Mouse (Mus musculus) spleen, adult 2 months (tissue): ENCODE data around the gene Arhgap10.

Experiments
- CTCF ChIP-seq: fragments of 200-500 bp; IDR thresholded peaks from 2 replicates; pipeline ENCODE4 v1.5.1; 2011; ENCODE audit warnings: mild to moderate bottlenecking, inconsistent platforms; ENCODE audit not compliant: insufficient read depth, insufficient read length, insufficient replicate concordance; ENCODE audit errors: extremely low read depth
- POLR2A ChIP-seq: fragments of 200-500 bp; IDR thresholded peaks from 2 replicates; pipeline ENCODE4 v1.6.1; 2011; ENCODE audit warnings: low read depth, low read length, inconsistent platforms

GRCm38 (mm10) chr8:77497442-77497841, 20.3 kb downstream of the Arhgap10 start:
- TF ChIP-seq POLR2A = no peak
- TF ChIP-seq CTCF = no peak
